8 mouse cellular contexts compared by ENCODE assay signal in genomic region chr15:12321091-12321787, GRCm38 (mm10). TPM values are rescaled to one million over a fixed set of nuclear protein-coding genes. Genes with fewer than 3 reads are reported as not detected.
A peak's percentile ranks its signal among the peaks of the same experiment; 100 is the strongest.
DNase-seq lines count a peak whose midpoint lies in the region; ATAC-seq and TF ChIP-seq lines count a peak whose summit lies in the region.

Gene Golph3 (plus strand): TSS chr15:12321450.

- H3K4me2 ChIP-seq in embryonic facial prominence, embryonic 14.5 days (ENCODE audit: low read depth, low read length) = peak within 1 kb of the TSS; percentile 82
- peak within 1 kb of the TSS; percentile 88 for H3K4me2 ChIP-seq in limb, embryonic 14.5 days (replicated peaks; ENCODE audit: low read depth, low read length, severe bottlenecking)
- peak within 1 kb of the TSS; percentile 87 for H3K4me2 ChIP-seq in midbrain, postnatal 0 days (ENCODE audit: low read depth, low read length, poor library complexity, severe bottlenecking)

- ATAC-seq in embryonic facial prominence, embryonic 14.5 days (ENCODE audit: low read depth) = peak; percentile 95
- ATAC-seq in limb, embryonic 14.5 days (ENCODE audit: low FRiP score, low read depth) = peak; percentile 92
- ATAC-seq in midbrain, postnatal 0 days (ENCODE audit: low FRiP score) = peak; percentile 96

- 0 out of 2 replicates have a peak, but pooled peaks cover 8% of the 10 kb centered on the region for H3K36me3 ChIP-seq in embryonic facial prominence, embryonic 14.5 days (ENCODE audit: control insufficient read depth, insufficient read depth, low read length)
- H3K36me3 ChIP-seq in limb, embryonic 14.5 days (ENCODE audit: control insufficient read depth, insufficient read depth, low read length) = peaks cover 7% of the 10 kb centered on the region
- no peaks in the 10 kb centered on the region for H3K36me3 ChIP-seq in midbrain, postnatal 0 days (ENCODE audit: insufficient read depth, low read length)

- TF ChIP-seq CTCF in midbrain, postnatal 0 days (IDR thresholded peaks at IDR 0.05) = no peak

- WGBS in embryonic facial prominence, embryonic 14.5 days = under 1% methylated on average over 43 of the region's 74 CpGs
- 1% methylated on average over 37 of the region's 74 CpGs for WGBS in limb, embryonic 14.5 days
- under 1% methylated on average over 74 of the region's 74 CpGs for WGBS in midbrain, postnatal 0 days

- no peak for TF ChIP-seq POLR2A in limb, embryonic 14.5 days (IDR thresholded peaks at IDR 0.05; ENCODE audit: borderline replicate concordance, extremely low read depth, insufficient read depth, insufficient read length)

- DNase-seq in 3T3-L1 (ENCODE audit: low read depth, low spot score) = peak; percentile 92
- peak; percentile 88 to 91 for DNase-seq in adrenal gland, postnatal 4 days (ENCODE audit: low spot score in 2 of 2)
- DNase-seq in embryonic facial prominence, embryonic 14.5 days (ENCODE audit: low spot score) = peak; percentile 97
- DNase-seq in heart, adult 8-10 months (ENCODE audit: low spot score) = peak; percentile 89
- DNase-seq in kidney, adult 9 months = peak; percentile 96
- peak; percentile 95 for DNase-seq in limb, embryonic 14.5 days (ENCODE audit: low spot score)
- DNase-seq in midbrain, postnatal 0 days (ENCODE audit: low spot score) = peak; percentile 96
- DNase-seq in spleen, postnatal 14 days (ENCODE audit: low spot score in 2 of 2) = peak; percentile 90 to 95

- no peaks in the 10 kb centered on the region for H3K9me3 ChIP-seq in embryonic facial prominence, embryonic 14.5 days (ENCODE audit: control insufficient read depth, low read length)
- H3K9me3 ChIP-seq in limb, embryonic 14.5 days (ENCODE audit: control insufficient read depth, low read length) = no peaks in the 10 kb centered on the region
- no peaks in the 10 kb centered on the region for H3K9me3 ChIP-seq in midbrain, postnatal 0 days (ENCODE audit: low read length)

- H3K9ac ChIP-seq in embryonic facial prominence, embryonic 14.5 days (ENCODE audit: low read depth, low read length) = peak within 1 kb of the TSS; percentile 99
- peak within 1 kb of the TSS; percentile 98 for H3K9ac ChIP-seq in limb, embryonic 14.5 days (ENCODE audit: low read depth, low read length, severe bottlenecking)
- H3K9ac ChIP-seq in midbrain, postnatal 0 days (replicated peaks; ENCODE audit: low read length, poor library complexity, severe bottlenecking) = peak within 1 kb of the TSS; percentile 96

- peaks cover 25% of the 10 kb centered on the region for H3K4me1 ChIP-seq in embryonic facial prominence, embryonic 14.5 days (ENCODE audit: control insufficient read depth, insufficient read depth, low read length)
- peaks cover 14% of the 10 kb centered on the region; the same call in 1 of the 2 replicates for H3K4me1 ChIP-seq in limb, embryonic 14.5 days (ENCODE audit: control insufficient read depth, insufficient read depth, low read length)
- peaks cover 11% of the 10 kb centered on the region for H3K4me1 ChIP-seq in midbrain, postnatal 0 days (ENCODE audit: insufficient read depth, low read length)

- H3K4me3 ChIP-seq in embryonic facial prominence, embryonic 14.5 days (ENCODE audit: low read depth, low read length) = peak within 1 kb of the TSS; percentile 100
- H3K4me3 ChIP-seq in limb, embryonic 14.5 days (replicated peaks; ENCODE audit: low read length) = peak within 1 kb of the TSS; percentile 98
- peak within 1 kb of the TSS; percentile 99 for H3K4me3 ChIP-seq in midbrain, postnatal 0 days (ENCODE audit: low read depth, low read length)

- H3K27me3 ChIP-seq in embryonic facial prominence, embryonic 14.5 days (replicated peaks; ENCODE audit: control insufficient read depth, insufficient read depth, low read length) = 0 out of 2 replicates have a peak, but pooled peaks cover 3% of the 10 kb centered on the region
- H3K27me3 ChIP-seq in limb, embryonic 14.5 days (ENCODE audit: control insufficient read depth, insufficient read depth, low read length) = no peaks in the 10 kb centered on the region
- H3K27me3 ChIP-seq in midbrain, postnatal 0 days (ENCODE audit: insufficient read depth, low read length) = 0 out of 2 replicates have a peak, but pooled peaks cover 4% of the 10 kb centered on the region

- H3K27ac ChIP-seq in embryonic facial prominence, embryonic 14.5 days (replicated peaks; ENCODE audit: low read depth, low read length) = peak within 1 kb of the TSS; percentile 95
- H3K27ac ChIP-seq in limb, embryonic 14.5 days (replicated peaks; ENCODE audit: low read depth, low read length) = peak within 1 kb of the TSS; percentile 93
- H3K27ac ChIP-seq in midbrain, postnatal 0 days (ENCODE audit: low read depth, low read length) = peak within 1 kb of the TSS; percentile 94

RNA-seq across cellular contexts. Expression of gene Golph3, which starts in this region (rescaled TPM):
- total RNA-seq in adrenal gland, postnatal 4 days (2021) = 100 to 1,000 TPM; 105 to 114 TPM
- polyA plus RNA-seq in embryonic facial prominence, embryonic 14.5 days (2014; fragmentation: Nextera tagmentation; extraction: Ambion mirVana) = 115 and 118 TPM in 2 replicates
- total RNA-seq in heart, adult 8-10 months (2022) = 10 to 100 TPM; 64.8 to 73.0 (median 72.5) TPM
- 99.9 and 132 TPM in 2 replicates for polyA plus RNA-seq in limb, embryonic 14.5 days (2012; rRNA removed)
- polyA plus RNA-seq in limb, embryonic 14.5 days (2014; fragmentation: Nextera tagmentation; extraction: Ambion mirVana) = 112 and 115 TPM in 2 replicates
- total RNA-seq in midbrain, postnatal 0 days (2014; rRNA removed) = 116 and 133 TPM in 2 replicates
- 49.1 and 55.8 TPM in 2 replicates for polyA plus RNA-seq in midbrain, postnatal 0 days (2015; fragmentation: Nextera tagmentation; extraction: Ambion mirVana)

Comparison
In these comparisons a context has a peak if more than half of its experiments do, and no peak if none do; other contexts are left out.
1. Peak in every context shown above with its lines: DNase-seq, ATAC-seq, H3K4me3 ChIP-seq and H3K27ac ChIP-seq.